8 mouse cellular contexts compared by ENCODE assay signal in genomic region chr10:128231146-128231545, GRCm38 (mm10). TPM values are rescaled to one million over a fixed set of nuclear protein-coding genes. Genes with fewer than 3 reads are reported as not detected.
DNase-seq lines count a peak whose midpoint lies in the region; ATAC-seq and TF ChIP-seq lines count a peak whose summit lies in the region.

No protein-coding gene starts in this region.

- peaks cover 21% of the 10 kb centered on the region for H3K4me1 ChIP-seq in forebrain, embryonic 13.5 days
- H3K4me1 ChIP-seq in liver, embryonic 14.5 days (replicated peaks; ENCODE audit: control insufficient read depth in 2 of 2, insufficient read depth in 2 of 2, low read length in 1 of 2): peaks cover 4 to 18% of the 10 kb centered on the region in 2 experiments

- H3K9me3 ChIP-seq in forebrain, embryonic 13.5 days (replicated peaks): no peaks in the 10 kb centered on the region
- no peaks in the 10 kb centered on the region for H3K9me3 ChIP-seq in liver, embryonic 14.5 days (ENCODE audit: control insufficient read depth, low read length)

- H3K27ac ChIP-seq in forebrain, embryonic 13.5 days: 0 out of 2 replicates have a peak overlapping the region, but pooled peaks have one; percentile 92
- H3K27ac ChIP-seq in liver, embryonic 14.5 days: peak overlapping the region; percentile 94

- H3K36me3 ChIP-seq in forebrain, embryonic 13.5 days (ENCODE audit: poor library complexity, severe bottlenecking): no peaks in the 10 kb centered on the region
- peaks cover 3% of the 10 kb centered on the region for H3K36me3 ChIP-seq in liver, embryonic 14.5 days (replicated peaks; ENCODE audit: control insufficient read depth, insufficient read depth, low read depth)

- TF ChIP-seq EP300 in liver, embryonic 14.5 days (IDR thresholded peaks at IDR 0.05; ENCODE audit: low read depth): no peak

- peak; percentile 44 for DNase-seq in embryo, embryonic 10.5 days (ENCODE audit: low spot score)
- no peak for DNase-seq in embryo, embryonic 9.5 days (ENCODE audit: extremely low spot score)
- peak; percentile 74 for DNase-seq in 416B (ENCODE audit: low read depth)
- no peak for DNase-seq in liver, embryonic 14.5 days (ENCODE audit: low read depth in 3 of 3, low spot score in 3 of 3)
- DNase-seq in ovary, postnatal 10 days (ENCODE audit: low spot score): no peak
- no peak for DNase-seq in MN1 (ENCODE audit: low spot score)

- H3K4me2 ChIP-seq in forebrain, embryonic 13.5 days: peak overlapping the region; percentile 69
- H3K4me2 ChIP-seq in liver, embryonic 14.5 days (ENCODE audit: low read depth): peak overlapping the region; percentile 98

- no peak for TF ChIP-seq CTCF in liver, embryonic 14.5 days (IDR thresholded peaks at IDR 0.05; ENCODE audit: low read depth)

- ATAC-seq in forebrain, embryonic 13.5 days: no peak
- ATAC-seq in liver, embryonic 14.5 days (ENCODE audit: insufficient read depth): no peak
- no peak for ATAC-seq in inflammation-experienced regulatory T-cells, adult 6 months

- H3K9ac ChIP-seq in forebrain, embryonic 13.5 days: peak overlapping the region; percentile 84
- H3K9ac ChIP-seq in liver, embryonic 14.5 days (replicated peaks): peak overlapping the region; percentile 98

- H3K27me3 ChIP-seq in forebrain, embryonic 13.5 days: no peaks in the 10 kb centered on the region
- no peaks in the 10 kb centered on the region for H3K27me3 ChIP-seq in liver, embryonic 14.5 days (ENCODE audit: control insufficient read depth, insufficient read depth, low read length)

- WGBS in forebrain, embryonic 13.5 days: 17% methylated on average over 5 of the region's 5 CpGs
- WGBS in liver, embryonic 14.5 days (ENCODE audit: insufficient replicate concordance): 8% methylated on average over 5 of the region's 5 CpGs

- peak overlapping the region; percentile 73 for H3K4me3 ChIP-seq in forebrain, embryonic 13.5 days
- H3K4me3 ChIP-seq in liver, embryonic 14.5 days (ENCODE audit: insufficient read depth in 1 of 2, low read depth in 2 of 2, low read length in 2 of 2): peak overlapping the region; percentile 92 to 100

RNA-seq across cellular contexts. Expression of gene Timeless, which starts 0.7 kb away (rescaled TPM):
- 52.9 and 62.1 TPM in 2 replicates for polyA plus RNA-seq in forebrain, embryonic 13.5 days (2015; fragmentation: Nextera tagmentation; extraction: Ambion mirVana)
- 8.1 and 12.9 TPM in 2 replicates for polyA plus RNA-seq in liver, embryonic 14.5 days (2012; rRNA removed)
- 23.3 and 23.4 TPM in 2 replicates for polyA plus RNA-seq in liver, embryonic 14.5 days (2014; fragmentation: Nextera tagmentation; extraction: Ambion mirVana)
- polyA plus RNA-seq in inflammation-experienced regulatory T-cells, adult 6 months (2017; shearing (Covaris generic)): 10 to 100 TPM; 23.2 to 45.9 (median 27.2) TPM

RNA-seq across cellular contexts. Expression of gene Mip, which starts 5.5 kb away (rescaled TPM):
- polyA plus RNA-seq in forebrain, embryonic 13.5 days (2015; fragmentation: Nextera tagmentation; extraction: Ambion mirVana): 0.13 and 0.21 TPM in 2 replicates
- polyA plus RNA-seq in liver, embryonic 14.5 days (2012; rRNA removed): 0.02 TPM in 2 replicates
- polyA plus RNA-seq in liver, embryonic 14.5 days (2014; fragmentation: Nextera tagmentation; extraction: Ambion mirVana): not detected in 2 replicates
- polyA plus RNA-seq in inflammation-experienced regulatory T-cells, adult 6 months (2017; shearing (Covaris generic)): not detected

RNA-seq across cellular contexts. Expression of gene Spryd4, which starts 19.5 kb away (rescaled TPM):
- polyA plus RNA-seq in forebrain, embryonic 13.5 days (2015; fragmentation: Nextera tagmentation; extraction: Ambion mirVana): 17.9 and 19.1 TPM in 2 replicates
- polyA plus RNA-seq in liver, embryonic 14.5 days (2012; rRNA removed): 12.9 and 14.2 TPM in 2 replicates
- polyA plus RNA-seq in liver, embryonic 14.5 days (2014; fragmentation: Nextera tagmentation; extraction: Ambion mirVana): 20.8 and 21.4 TPM in 2 replicates
- 10 to 100 TPM in 2 of 3 experiments, 1 to 10 TPM in 1; 7.1 to 13.6 (median 13.5) TPM for polyA plus RNA-seq in inflammation-experienced regulatory T-cells, adult 6 months (2017; shearing (Covaris generic))

RNA-seq across cellular contexts. Expression of gene Apon, which starts 22.8 kb away (rescaled TPM):
- polyA plus RNA-seq in forebrain, embryonic 13.5 days (2015; fragmentation: Nextera tagmentation; extraction: Ambion mirVana): 0.27 and 0.33 TPM in 2 replicates
- polyA plus RNA-seq in liver, embryonic 14.5 days (2012; rRNA removed): 0.73 and 1.1 TPM in 2 replicates
- 0.52 and 0.58 TPM in 2 replicates for polyA plus RNA-seq in liver, embryonic 14.5 days (2014; fragmentation: Nextera tagmentation; extraction: Ambion mirVana)
- under 1 TPM in 1 of 3 experiments, not detected in 2; 0.34 TPM for polyA plus RNA-seq in inflammation-experienced regulatory T-cells, adult 6 months (2017; shearing (Covaris generic))

RNA-seq across cellular contexts. Expression of gene Gls2, which starts 36.9 kb away (rescaled TPM):
- polyA plus RNA-seq in forebrain, embryonic 13.5 days (2015; fragmentation: Nextera tagmentation; extraction: Ambion mirVana): 0.48 and 1.3 TPM in 2 replicates
- polyA plus RNA-seq in liver, embryonic 14.5 days (2012; rRNA removed): 4.2 and 5.5 TPM in 2 replicates
- 3.7 and 4.4 TPM in 2 replicates for polyA plus RNA-seq in liver, embryonic 14.5 days (2014; fragmentation: Nextera tagmentation; extraction: Ambion mirVana)
- under 1 TPM in 2 of 3 experiments, not detected in 1; 0.28 to 0.58 TPM for polyA plus RNA-seq in inflammation-experienced regulatory T-cells, adult 6 months (2017; shearing (Covaris generic))

Comparison
In these comparisons a context has a peak if more than half of its experiments do, and no peak if none do; other contexts are left out.
1. DNase-seq: peak in embryo, embryonic 10.5 days (single experiment) and 416B (single experiment); none in embryo, embryonic 9.5 days (single experiment), liver, embryonic 14.5 days (0 of 3), ovary, postnatal 10 days (single experiment) and MN1 (single experiment).